Mouse (Mus musculus) megakaryocyte-erythroid progenitor cell, adult 5 weeks (primary cell): ENCODE results near the gene Gm3558. TPM values are rescaled to one million over a fixed set of nuclear protein-coding genes. Genes with fewer than 3 reads are reported as not detected.

Experiments
- polyA plus RNA-seq: library from polyadenylated mRNA; stranded (reverse); fragments of >175 nt; gene quantifications from 2 replicates; pipeline ENCODE4 v1.2.3, GENCODE M21; 2012

Gm3558 gene
- not detected in 2 replicates for polyA plus RNA-seq

DNA sequence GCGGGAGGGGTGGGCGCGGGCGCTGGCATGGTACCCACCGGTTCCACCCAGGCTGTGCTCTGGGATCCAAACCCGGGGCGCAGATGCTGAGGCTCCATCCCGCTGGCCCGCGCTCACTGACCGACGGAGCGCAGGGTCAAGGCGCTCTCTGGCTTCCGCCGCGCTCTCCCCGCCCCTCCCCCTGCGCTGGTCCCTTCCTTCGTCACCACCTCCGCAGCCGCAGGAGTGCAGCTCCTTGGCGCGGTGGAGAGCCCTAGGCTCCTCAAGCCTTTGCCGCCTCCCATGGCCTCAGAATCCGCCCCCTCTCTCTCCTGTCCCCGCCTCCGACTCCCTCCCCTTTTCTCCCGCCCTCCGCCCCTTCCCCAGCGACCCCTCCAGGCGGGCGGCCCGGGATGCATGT lies at the start of gene Gm3558:
Gm3558 (minus strand) TSS at position 185 of the 400 bp plus-strand sequence.

GRCm38 (mm10) chr14:7595492-7595891 lies 27.1 kb upstream of the Gm3558 start, which contains the start of gene Gm10338:
Gm10338 (minus strand) TSS chr14:7595592.

Other genes with a start within 250 kb of the Gm3558 start
- gene Gm5797, start 236.2 kb downstream of the Gm3558 start, polyA plus RNA-seq = not detected in 2 replicates
- gene Gm8374, start 203.4 kb downstream of the Gm3558 start, polyA plus RNA-seq = not detected in 2 replicates
- 0.27 TPM in 1 of 2 replicates, not detected in the other for gene Gm3755, start 117.6 kb downstream of the Gm3558 start, polyA plus RNA-seq
- not detected in 2 replicates for gene Gm3752, start 84.8 kb downstream of the Gm3558 start, polyA plus RNA-seq
- not detected in 2 replicates for gene Gm10338, start 27.0 kb upstream of the Gm3558 start, polyA plus RNA-seq
- gene Gm10128, start 75.4 kb upstream of the Gm3558 start, polyA plus RNA-seq = not detected in 2 replicates
- not detected in 2 replicates for gene Gm26661, start 223.0 kb upstream of the Gm3558 start, polyA plus RNA-seq
- gene Flnb, start 249.4 kb upstream of the Gm3558 start, polyA plus RNA-seq = 7.3 and 10.4 TPM in 2 replicates